Mouse (Mus musculus) splenic B cell, adult 2 months (primary cell): Measurements from ENCODE around the gene Dgkd.
A peak's percentile ranks its signal among the peaks of the same experiment; 100 is the strongest.
"Not testable (repeated sequence)": the region's sequence is repeated elsewhere in the genome, so short reads cannot be mapped to it uniquely, and the experiment has no call there.

Experiments used
- DNase-seq: peaks from one replicate; pipeline ENCODE4 v3.0.0-alpha.2; 2011; ENCODE audit warnings: low read depth, low spot score
- H3K27me3 ChIP-seq: 2 replicates; pipeline ENCODE4 v1.6.1; 2012; ENCODE audit warnings: mild to moderate bottlenecking, low read length, moderate library complexity, mixed read lengths; ENCODE audit not compliant: control insufficient read depth, poor library complexity, insufficient read depth, severe bottlenecking
- H3K36me3 ChIP-seq: 2 replicates; pipeline ENCODE4 v1.6.1; 2012; ENCODE audit warnings: mild to moderate bottlenecking, low read length, moderate library complexity, mixed read lengths; ENCODE audit not compliant: control insufficient read depth, poor library complexity, insufficient read depth, severe bottlenecking

The Dgkd gene

GRCm38 (mm10) chr1:87852892-87853600 is at the start of gene Dgkd:
Gene Dgkd (plus strand): TSS chr1:87853287.
- Histone ChIP-seq H3K36me3 (no peaks in the 10 kb centered on the region; the same call in 1 of the 2 replicates), H3K27me3 (no peaks in the 10 kb centered on the region)
- peak; percentile 88 for DNase-seq

- Histone ChIP-seq H3K27me3 (no peaks in the 10 kb centered on the region), H3K36me3 (no peaks in the 10 kb centered on the region)
- no peak for DNase-seq
Observed at GRCm38 (mm10) chr1:87803576-87803975, 49.5 kb upstream of the Dgkd start, which contains the start of gene Sag. Gene Sag (plus strand): TSS chr1:87803680.

GRCm38 (mm10) chr1:87807751-87808150 is 45.3 kb upstream of the Dgkd start:
- DNase-seq, result no peak
- Histone ChIP-seq H3K27me3 (no peaks in the 10 kb centered on the region), H3K36me3 (no peaks in the 10 kb centered on the region)

GRCm38 (mm10) chr1:87811391-87811790 is 41.7 kb upstream of the Dgkd start:
- H3K27me3 ChIP-seq, result no peaks in the 10 kb centered on the region
- no peaks in the 10 kb centered on the region for H3K36me3 ChIP-seq
- no peak for DNase-seq

- Histone ChIP-seq H3K27me3 (no peaks in the 10 kb centered on the region), H3K36me3 (no peaks in the 10 kb centered on the region)
- no peak for DNase-seq
Observed at GRCm38 (mm10) chr1:87812061-87812460, 41.0 kb upstream of the Dgkd start.

- Histone ChIP-seq H3K36me3 (no peaks in the 10 kb centered on the region), H3K27me3 (no peaks in the 10 kb centered on the region)
- no peak for DNase-seq
Observed at GRCm38 (mm10) chr1:87813155-87813554, 39.9 kb upstream of the Dgkd start.

GRCm38 (mm10) chr1:87813681-87814080 is 39.4 kb upstream of the Dgkd start:
- H3K36me3 ChIP-seq, result no peaks in the 10 kb centered on the region
- DNase-seq, result peak; percentile 26

GRCm38 (mm10) chr1:87824420-87824995 is 28.6 kb upstream of the Dgkd start:
- no peaks in the 10 kb centered on the region for H3K36me3 ChIP-seq
- peak; percentile 40 for DNase-seq
- no peaks in the 10 kb centered on the region for H3K27me3 ChIP-seq

More at GRCm38 (mm10) chr1:87813681-87814080, 39.4 kb upstream of the Dgkd start:
- H3K27me3 ChIP-seq, result no peaks in the 10 kb centered on the region

GRCm38 (mm10) chr1:87825281-87825680 is 27.8 kb upstream of the Dgkd start:
- DNase-seq, result no peak
- Histone ChIP-seq H3K27me3 (no peaks in the 10 kb centered on the region), H3K36me3 (no peaks in the 10 kb centered on the region)

- DNase-seq, result no peak
- Histone ChIP-seq H3K27me3 (no peaks in the 10 kb centered on the region), H3K36me3 (no peaks in the 10 kb centered on the region)
Observed at GRCm38 (mm10) chr1:87825991-87826390, 27.1 kb upstream of the Dgkd start.

GRCm38 (mm10) chr1:87826474-87826873 is 26.6 kb upstream of the Dgkd start:
- H3K27me3 ChIP-seq, result no peaks in the 10 kb centered on the region
- DNase-seq, result no peak
- no peaks in the 10 kb centered on the region for H3K36me3 ChIP-seq

GRCm38 (mm10) chr1:87827476-87827875 is 25.6 kb upstream of the Dgkd start:
- H3K27me3 ChIP-seq, H3K36me3 ChIP-seq: not testable (repeated sequence)
- peak; percentile 43 for DNase-seq

GRCm38 (mm10) chr1:87828185-87828584 is 24.9 kb upstream of the Dgkd start:
- DNase-seq, result peak; percentile 96
- Histone ChIP-seq H3K27me3 (no peaks in the 10 kb centered on the region), H3K36me3 (no peaks in the 10 kb centered on the region)

- no peaks in the 10 kb centered on the region for H3K27me3 ChIP-seq
- DNase-seq, result peak; percentile 46
- H3K36me3 ChIP-seq, result no peaks in the 10 kb centered on the region
Observed at GRCm38 (mm10) chr1:87828926-87829580, 24.0 kb upstream of the Dgkd start.

GRCm38 (mm10) chr1:87829621-87830211 is 23.4 kb upstream of the Dgkd start:
- Histone ChIP-seq H3K27me3 (no peaks in the 10 kb centered on the region), H3K36me3 (no peaks in the 10 kb centered on the region)
- peak; percentile 76 for DNase-seq
